Mouse (Mus musculus) urinary bladder, adult 18-20 months (tissue): ENCODE results near the gene Phospho1.
A peak's percentile ranks its signal among the peaks of the same experiment; 100 is the strongest.

Experiments
- DNase-seq, 2 experiments: peaks; one replicate each; pipeline ENCODE4 v3.0.0; 2022; ENCODE audit warnings: low spot score in 2 of 2, mixed read lengths in 2 of 2

Phospho1 gene

DNA sequence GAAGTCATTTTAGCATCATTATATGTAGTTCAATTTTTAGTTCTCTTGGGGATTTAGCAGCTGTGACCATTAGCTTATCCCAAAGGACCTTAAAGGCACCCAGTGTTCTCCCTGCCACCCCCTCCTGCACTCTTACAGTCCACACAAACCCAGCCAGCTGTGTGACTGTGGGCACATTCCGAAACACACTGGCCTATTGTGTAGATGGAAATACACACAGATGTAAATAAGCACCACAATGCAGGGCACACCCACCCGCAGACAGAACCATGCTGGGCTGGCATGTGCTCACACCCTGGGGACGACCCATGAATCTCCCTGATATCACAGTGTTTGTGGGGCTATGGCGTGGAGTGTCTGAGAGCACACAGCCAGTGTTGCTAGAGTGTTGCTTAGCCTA, 12.1 kb upstream of the Phospho1 start:
- DNase-seq, result no peak

DNA sequence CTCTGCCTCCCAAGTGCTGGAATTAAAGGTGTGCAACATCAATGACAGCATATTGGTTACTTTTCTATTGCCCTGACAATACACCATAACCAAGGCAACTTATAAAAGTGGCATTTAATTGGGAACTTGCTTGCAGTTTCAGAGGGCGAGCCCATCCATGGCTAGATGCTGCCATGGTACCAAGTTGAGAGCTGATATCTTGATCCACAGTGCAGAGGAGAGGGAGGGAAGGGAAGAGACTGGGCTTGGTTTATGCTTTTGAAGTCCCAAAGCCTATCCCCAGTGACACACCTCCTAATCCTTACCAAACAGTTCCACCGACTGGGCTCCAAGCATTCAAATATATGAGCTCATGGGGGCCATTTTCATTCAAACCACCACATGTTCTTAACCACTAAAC, 10.2 kb upstream of the Phospho1 start:
- DNase-seq, result no peak

DNA sequence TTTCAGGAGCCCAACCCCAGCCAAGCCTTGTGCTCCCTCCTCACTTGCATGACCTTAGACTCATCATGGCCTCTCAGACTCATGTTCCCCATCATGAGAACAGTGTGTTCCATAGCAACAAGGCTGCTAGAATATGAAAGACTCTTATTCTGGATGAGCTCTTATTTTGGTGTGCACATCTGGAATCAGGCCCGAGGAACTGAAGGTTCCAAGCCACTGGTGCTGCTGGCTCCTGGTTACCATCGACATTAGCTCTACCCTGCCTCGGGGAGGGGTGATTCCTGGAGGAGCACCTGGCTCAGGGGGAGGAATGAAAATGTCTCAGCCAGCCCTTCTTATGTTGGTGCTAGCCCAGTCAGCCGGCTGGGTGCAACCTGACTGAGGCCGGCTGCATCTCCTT, 9.4 kb upstream of the Phospho1 start:
- DNase-seq, result no peak

DNA sequence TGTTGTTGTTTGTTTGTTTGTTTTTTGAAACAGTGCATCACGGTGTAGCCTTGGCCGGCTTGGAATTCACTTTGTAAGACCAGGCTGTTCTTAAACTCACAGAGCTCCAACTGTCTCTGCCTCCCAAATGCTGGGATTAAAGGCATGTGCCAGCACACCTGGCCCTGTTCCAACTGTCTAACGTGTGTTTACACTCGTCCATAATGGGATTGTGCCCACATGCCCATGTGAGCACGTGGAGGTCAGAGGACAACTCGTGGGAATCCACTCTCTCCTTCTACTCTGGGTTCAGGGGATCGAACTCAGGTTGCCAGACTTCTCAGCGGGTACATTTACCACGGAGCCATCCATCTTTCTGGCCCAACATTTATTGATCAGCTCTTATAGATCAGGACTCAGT, 8.9 kb upstream of the Phospho1 start:
- no peak for DNase-seq

DNA sequence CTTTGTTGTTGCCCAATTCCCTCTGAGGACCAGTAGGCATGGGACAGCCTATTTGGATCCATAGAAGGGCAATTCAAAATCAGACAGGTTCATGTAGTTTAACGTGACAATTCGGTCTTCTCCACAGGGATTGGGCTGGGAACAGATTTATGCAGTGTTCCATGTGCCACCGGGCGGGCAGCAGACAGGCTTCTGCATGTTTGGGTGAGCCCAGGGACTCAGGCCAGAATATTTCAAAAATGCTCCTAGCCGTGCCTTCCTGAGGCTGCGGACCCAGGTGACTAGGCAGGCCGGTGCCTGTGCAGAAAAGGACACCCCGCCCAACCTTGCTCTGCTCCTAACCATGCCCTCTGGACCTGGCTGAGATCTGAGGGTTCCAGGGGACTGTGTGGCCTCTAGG, 5.2 kb upstream of the Phospho1 start:
- DNase-seq, result peak in 1 of 2 experiments; percentile 70

DNA sequence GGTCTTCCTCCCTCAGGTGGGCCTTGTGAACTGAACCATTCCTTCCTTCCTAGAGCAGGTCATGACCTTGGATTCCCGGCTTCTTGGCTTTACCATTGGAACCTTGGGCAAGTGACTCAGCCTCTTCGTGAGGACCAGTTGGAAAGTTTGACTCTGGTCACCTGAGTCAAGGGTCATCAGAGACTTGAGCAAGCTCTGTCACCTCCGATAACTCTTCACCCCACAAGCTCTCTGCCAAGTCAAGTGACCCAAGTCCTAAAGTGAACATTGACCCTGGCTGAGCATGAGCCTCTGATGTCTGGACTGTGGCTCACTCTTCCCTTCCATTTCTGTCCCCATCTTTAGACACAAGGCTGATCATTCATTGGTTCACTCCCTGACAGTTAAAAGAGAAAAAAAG, 2.8 kb upstream of the Phospho1 start:
- DNase-seq, result no peak

DNA sequence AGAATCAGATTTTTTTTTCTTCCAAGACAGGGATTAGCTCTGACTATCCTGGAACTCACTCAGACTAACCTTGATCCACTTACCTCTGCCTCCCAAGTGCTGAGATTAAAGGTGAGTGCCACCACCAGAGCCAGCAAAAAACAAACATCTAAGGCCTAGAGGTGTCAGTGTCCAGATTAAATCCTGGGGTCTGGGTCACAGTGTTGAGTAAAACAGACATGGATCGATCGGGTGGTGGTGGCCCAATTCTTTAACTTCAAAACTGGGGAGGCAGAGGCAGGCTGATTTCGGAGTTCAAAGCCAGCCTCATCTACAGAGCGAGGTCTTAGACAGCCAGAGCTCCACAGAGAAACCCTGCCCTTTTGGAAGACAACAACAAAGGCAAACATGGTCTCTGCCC, 1.9 kb upstream of the Phospho1 start:
- DNase-seq, result no peak

DNA sequence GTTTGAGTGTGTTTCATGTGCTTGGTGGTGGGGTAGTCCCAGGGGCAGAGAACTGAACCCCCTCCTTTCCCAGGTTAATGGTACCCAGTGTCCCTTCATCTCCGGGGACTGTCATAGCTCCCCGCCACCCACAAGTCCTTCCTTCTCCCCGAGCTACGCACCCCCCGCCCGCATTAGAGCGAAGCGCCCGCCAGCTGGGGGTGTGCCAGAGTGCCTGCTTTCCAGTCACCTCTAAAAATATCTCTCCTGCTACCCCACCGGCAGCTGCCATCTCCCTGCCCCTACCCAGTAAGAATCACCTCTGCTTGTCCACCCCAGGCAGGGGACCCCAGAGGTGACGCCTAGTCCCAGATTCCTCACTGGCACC, 561 bp downstream of the Phospho1 start:
- peak in 1 of 2 experiments; percentile 37 for DNase-seq

DNA sequence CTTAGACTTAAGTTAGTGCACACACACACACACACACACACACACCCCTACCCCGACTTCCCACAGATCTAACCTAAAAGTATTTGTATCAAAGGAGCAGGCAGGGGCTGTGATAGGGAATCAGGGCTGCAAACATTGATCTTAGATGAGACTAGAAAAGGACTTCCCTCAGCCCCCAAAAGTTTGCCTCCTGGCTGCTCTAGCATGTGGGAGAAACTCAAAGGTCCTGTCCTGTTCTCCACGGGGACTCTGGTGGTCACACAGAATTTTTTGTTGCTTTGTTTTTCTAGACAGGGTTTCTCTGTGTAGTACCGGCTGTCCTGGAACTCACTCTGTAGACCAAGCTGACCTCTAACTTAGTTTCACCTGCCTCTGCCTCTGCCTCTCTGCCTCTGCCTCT, 1.3 kb downstream of the Phospho1 start:
- no peak for DNase-seq

DNA sequence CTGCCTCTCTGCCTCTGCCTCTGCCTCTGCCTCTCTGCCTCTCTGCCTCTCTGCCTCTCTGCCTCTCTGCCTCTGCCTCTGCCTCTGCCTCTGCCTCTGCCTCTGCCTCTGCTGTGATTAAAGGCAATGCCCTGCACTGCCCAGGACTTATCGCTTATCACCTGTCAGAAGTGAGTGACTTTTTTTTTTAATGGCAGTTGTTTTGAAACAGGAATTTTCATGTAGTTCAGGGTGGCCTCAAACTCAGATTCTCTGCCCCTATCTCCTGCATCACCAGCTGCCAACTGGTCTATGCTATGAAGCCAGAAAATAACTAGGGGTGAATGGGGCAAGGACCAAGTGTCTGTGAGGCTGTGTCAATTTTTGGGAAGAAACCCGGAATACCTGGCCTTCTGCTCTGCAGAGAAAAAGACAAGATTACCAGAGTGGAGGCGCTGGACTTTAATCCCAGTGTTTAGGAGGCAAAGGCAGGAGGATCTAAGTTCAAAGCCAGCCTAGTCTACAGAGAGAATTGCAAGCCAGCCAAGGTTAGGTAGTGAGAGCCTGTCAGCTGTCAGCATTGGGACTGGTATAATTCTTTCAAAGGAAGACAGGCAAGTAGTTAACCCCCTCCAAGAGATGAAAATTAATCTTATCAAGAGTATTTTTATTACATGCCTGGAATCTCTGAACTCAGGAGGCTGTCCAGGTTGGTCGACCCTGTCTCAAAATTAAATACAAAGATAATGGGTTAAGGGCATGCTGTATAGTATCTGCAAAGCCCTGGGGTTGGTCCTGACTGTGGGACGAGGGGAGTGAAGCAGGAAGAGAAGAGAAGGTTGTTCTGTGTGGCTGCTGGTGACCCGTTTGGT, 2.2 kb downstream of the Phospho1 start:
- DNase-seq, result no peak

DNA sequence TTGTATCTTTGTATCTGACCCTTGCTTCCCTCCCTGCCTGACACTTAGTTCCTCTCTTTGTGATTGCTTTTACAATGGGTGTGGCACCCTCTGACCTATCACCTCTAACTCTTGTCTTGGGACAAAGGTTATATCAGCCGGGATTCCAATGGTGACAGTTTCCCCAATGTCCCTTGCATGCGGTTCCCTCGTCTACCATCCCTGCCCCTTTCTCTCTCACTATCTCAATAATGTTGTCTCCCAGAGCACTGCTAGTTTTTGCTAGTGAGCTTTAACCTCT, 2.8 kb downstream of the Phospho1 start:
- no peak for DNase-seq

DNA sequence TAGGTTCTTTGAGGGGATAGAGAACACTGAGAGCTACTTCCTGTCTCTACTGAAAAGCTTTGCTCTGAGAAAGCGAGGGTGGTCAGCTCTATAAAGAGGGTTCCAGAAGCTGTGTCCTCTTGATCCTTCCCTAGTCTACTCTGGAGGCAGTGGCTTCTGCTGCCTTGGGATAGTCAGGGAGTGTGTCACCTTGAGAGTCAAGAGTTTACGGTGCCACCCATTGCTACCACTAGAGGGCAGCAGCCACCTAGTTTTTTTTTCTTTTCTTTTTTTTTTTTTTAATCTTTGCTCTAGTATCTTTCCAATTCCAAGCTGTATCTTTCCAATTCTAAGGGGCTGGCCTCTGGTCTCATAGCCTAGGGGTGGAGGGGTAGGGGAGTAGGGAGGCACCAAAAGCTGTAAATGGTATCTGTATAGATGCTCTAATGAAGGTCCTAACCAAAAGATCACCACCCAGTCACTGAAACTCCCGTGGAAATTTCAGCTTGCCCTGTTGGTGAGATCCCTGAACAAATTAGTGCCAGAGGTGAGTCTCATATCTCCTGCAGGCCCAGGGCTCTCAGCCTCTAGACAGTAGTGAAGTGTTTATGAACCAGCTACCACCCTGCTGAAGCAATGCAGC, 3.3 kb downstream of the Phospho1 start:
- peak in 1 of 2 experiments; percentile 45 for DNase-seq

DNA sequence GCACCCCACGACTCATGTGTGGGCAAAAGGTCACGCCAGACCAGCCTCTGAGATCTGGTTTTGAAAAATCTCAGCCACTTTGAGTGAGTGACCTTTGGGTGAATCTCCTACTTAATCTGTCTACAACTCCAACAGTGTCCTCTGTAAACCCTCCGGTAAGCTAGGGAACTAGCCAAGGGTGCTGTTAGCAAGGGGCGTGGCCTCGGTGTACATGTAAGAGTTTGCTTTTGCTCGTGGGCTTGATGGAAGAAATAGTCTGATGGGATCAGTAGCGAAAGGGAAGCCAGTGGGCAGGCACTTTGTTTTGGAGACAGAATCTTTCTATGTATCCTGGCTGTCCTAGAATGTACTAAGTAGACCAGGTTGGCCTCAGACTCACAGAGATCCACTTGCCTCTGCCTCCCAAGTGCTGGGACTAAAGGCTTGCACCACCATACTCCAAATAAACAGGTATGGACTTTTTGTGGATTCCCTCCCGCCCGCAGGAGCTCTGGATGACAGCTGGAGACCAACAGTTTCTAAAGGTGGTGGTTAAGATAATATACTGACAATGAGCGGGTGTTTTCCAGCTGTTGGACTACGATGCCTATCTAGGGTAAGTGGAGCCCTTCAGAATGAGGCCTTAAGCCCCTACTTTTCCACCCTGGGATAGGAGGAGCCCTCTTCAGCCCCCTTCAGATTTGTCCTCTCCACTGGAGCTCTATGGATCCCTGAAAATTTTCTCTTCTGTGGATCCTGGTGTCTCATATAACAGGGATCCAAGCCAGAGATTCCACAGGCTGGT, 4.1 kb downstream of the Phospho1 start:
- DNase-seq, result no peak

DNA sequence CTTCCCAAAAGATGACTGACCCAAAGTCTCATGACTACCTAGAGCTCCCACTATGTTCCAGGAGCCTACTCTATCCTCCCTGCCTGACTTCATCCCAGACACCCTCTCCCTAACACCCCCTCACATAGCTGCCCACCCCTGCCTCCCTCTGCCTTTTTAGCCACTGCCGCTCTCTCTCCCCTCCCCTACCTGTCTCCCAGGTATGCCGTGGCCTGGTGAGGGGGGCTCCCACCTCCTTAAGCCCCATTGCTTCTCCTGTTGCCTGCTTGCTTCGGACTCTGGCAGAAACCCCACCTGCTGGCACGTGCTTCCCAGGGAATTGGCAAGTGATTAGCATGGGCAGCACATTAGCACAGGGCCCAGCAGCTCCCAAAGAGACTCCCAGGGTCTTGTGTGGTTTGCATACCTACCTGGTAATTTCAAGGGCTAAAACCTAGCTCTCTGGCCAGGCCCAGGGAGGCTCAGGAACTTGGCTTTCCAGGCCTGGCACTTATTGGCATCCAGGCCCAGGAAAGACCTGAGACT, 5.3 kb downstream of the Phospho1 start:
- DNase-seq, result no peak

DNA sequence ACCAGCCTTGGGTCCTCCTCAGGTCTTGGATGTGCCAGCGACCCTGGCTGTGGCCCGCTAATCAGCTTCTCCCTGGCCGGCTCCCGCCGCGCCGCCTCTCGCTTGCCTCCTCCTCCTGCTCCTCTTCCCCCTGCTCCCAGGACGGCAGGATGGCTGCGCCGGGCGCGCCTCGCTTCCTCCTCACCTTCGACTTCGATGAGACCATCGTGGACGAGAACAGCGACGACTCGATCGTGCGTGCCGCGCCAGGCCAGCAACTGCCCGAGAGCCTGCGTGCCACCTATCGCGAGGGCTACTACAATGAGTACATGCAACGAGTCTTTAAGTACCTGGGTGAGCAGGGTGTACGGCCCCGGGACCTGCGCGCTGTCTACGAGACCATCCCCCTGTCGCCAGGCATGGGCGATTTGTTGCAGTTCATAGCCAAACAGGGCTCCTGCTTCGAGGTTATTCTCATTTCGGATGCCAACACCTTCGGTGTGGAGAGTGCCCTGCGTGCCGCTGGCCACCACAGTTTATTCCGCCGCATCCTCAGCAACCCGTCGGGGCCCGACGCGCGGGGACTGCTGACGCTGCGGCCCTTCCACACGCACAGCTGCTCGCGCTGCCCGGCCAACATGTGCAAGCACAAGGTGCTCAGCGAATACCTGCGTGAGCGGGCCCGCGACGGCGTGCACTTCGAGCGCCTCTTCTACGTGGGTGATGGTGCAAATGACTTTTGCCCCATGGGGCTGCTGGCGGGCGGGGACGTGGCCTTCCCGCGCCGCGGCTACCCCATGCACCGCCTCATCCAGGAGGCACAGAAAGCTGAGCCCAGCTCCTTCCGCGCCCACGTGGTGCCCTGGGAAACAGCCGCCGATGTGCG, 6.3 kb downstream of the Phospho1 start:
- no peak for DNase-seq

DNA sequence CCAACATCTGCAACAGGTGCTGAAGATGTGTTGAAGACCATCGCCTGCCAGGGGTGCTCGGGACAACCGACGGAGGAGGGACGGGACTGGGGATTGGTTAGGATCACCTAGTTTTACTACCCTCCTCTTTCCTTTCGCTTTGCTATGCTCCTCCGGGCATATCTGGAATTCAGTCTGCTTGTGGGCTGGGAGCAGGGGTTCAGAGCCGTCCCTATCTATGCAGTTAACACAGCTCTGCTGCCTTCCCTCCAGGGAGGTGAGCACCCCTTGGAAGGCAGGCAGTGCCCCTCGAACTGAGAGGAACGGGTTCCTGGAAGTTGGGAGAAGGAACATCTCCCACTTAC, 6.9 kb downstream of the Phospho1 start:
- DNase-seq, result no peak

DNA sequence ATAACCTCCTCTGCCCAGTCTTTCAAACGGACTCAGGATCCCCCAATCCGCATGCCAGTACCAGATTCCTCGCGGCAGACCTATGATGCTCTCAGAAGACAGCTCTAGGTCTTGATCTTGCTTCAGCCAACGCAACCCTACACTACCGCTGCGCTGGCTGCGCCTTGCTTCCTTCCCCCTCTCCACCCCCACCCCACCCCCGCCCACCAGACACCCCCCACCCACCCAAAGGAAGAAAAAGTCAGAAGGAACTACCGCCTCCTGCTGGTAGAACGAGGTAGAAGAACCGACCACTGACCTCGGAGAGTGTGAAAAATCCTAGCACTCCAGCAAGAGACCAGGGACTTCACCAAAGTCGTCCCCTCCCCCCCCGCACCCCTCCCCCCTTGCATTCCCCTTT, 7.3 kb downstream of the Phospho1 start:
- DNase-seq, result no peak

DNA sequence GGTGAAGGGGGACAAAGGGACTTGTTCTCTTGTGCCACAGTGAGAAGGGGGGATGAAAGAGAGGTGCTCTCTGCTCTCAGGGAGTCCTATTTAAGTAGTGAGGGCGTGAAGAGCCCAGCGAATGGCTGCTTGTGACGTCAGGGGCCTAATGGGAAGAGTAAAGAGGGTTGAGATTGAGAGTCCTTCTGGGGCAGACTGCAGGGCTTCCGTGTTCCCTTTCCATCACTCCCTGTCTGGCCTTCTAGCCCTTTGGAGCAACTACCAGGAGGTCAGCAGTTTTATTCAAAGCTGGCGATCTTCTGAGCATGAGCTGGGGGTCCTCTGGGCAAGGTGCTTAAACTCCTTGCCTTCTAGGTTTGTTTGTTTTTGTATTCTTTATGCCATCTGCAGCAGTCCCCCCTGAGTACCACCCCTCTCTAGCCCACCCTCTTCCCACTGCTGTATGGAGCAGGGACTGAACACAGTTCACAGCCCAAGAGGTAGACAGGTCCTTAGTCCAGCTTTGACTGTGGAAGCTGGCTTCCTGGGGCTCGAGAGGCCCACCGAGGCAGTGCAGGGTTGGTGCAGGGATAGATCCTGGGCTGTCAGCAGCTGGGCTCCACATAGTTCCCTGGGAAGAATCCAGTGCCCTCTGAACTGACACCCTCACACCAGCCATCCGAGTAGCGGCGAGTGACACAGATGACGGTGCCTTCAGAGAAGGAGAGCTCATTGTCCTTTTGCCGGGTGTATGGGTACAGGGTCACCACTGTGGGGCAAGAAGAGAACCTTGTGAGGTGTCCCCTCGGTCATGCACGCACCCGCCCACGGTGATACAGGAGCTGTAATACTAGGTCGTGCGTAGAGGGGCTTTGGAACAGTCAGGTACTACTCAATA, 8.1 kb downstream of the Phospho1 start:
- DNase-seq, result no peak

DNA sequence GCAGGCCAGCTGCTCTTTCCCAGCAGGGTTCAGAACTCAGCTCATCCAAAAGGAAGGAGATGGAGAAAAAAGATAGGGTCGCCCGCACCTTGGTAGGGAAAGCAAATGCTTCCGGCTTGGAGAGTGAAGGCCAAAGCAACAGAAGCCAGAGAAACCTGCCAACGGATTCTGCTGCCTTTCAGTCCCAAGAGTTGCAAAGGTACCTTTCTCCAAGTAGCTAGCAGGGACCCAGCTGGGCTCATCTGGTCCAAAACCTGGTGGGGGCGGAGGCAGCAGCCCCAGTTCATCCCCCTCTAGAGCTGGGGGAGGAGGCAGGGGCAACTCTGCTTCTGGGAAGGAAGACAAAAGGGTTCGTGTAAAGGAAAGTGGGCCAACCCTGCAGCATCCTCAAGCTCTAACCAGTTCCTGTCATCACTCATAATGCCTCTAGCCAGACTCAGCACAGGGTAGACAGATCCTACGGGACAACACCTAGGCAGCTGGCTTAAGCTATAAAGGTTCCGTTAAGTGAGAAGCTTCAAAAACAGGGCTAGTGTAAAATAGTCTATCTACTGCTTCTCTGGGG, 8.8 kb downstream of the Phospho1 start:
- DNase-seq, result no peak

DNA sequence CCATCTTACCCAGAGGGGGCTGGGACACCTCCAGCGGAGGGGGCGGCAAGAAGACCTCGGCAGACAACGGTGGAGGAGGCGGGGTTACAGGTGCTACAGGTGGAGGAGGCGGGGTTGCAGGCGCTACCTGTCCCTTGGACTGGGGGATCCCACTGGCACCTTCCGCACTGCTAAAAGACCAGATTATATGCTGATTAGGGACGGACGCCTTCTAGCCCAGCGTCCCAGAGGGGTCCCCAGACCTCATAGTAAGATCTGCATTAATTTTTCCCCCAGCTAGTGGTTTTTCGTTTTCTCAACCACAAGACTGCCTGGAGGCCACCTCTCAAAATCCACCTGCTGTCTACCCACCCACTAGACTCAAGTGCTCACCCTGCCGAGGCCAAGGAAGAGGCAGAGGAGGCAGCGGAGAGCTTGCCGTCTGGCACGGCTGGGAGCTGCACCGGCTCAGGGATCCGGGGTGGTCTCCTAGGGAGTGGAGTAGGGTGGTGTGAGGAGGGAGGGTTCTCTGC, 9.4 kb downstream of the Phospho1 start:
- DNase-seq, result no peak
